Mouse (Mus musculus) small intestine, adult 2 months (tissue): Measurements from ENCODE around the gene OR5BS1P.

ENCODE experiments used
- CTCF ChIP-seq: fragments of 200-500 bp; IDR thresholded peaks from 2 replicates; pipeline ENCODE4 v1.5.1; 2012; ENCODE audit warnings: low read depth, mild to moderate bottlenecking, control low read depth, inconsistent platforms, low read length, moderate library complexity, mixed read lengths; ENCODE audit not compliant: insufficient replicate concordance, insufficient read length; ENCODE audit errors: extremely low read depth
- POLR2A ChIP-seq: fragments of 200-500 bp; IDR thresholded peaks from 2 replicates; pipeline ENCODE4 v1.6.1; 2012; ENCODE audit warnings: low read depth, mild to moderate bottlenecking, control low read depth, inconsistent platforms, low read length, moderate library complexity

GRCm38 (mm10) chr15:98510438-98511385 lies 41.0 kb downstream of the OR5BS1P start:
- peak; percentile 74 for TF ChIP-seq CTCF
- no peak for TF ChIP-seq POLR2A
